Mouse (Mus musculus): ENCODE results near the gene Anapc7.

Gene Anapc7

DNA sequence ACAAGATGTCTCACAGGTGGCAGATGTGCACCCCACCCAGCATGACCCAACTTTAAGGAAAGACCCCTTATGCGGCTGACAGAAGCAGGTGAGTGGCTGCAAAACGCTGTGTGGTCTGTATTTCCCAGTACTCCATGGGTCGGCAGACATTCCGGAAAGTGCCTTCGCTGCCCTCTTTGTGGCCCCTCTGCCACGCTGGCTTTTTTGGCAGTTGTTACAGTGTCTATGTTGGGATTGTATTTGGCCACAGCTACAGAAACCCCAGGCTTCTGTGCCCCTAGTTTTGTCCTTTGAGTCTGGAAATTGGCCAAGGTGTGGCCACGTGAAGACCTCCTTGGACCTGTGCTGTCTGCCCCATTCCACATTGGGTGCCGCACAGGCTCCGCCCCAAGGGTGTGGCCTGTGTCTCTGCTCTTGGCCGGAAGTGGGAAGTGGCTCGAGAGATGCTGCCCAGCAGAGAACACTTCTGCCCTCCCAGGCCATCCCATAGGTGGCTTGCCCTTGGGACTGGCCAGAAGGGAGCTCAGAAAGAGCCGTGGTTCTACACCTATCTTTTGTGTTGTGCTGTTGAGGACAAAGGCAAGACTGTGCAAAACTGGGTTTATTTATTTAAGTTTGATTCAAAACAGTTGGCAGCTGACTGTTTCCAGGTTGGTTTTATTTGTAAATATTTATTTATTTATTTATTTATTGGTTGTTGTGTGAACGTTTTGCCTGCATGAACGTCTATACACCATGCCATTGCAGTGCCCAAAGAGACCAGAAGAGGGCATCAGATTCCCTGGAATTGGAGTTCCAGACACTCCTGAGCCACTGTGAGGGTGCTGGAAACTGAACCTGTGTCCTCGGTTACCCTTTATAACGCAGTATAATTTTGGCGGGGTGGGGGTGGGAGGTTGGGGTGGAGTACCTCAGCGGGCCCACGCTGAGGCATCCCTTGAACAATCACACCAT lies 11.5 kb upstream of the Anapc7 start:
- DNase-seq, result peak in 1 of 2 experiments; percentile 35

DNA sequence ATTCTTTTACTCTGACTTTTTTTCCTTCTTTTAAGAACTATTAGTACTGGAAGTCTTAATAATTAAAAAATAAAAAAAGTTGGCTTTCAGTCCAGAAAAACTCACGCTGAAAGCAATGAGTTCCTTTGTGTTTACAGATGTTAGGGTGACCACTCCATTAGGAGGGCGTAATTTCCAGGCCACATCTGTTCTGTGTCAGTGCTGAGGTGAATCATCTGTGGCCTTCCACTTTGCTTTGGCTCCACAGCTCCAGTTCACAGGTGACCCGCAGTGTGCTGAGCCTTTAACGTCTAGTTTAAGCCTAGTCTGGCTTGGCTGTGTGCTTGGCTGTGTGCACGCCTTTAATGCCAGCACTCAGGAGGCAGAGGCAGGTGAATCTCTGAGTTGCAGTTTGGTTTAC lies 9.6 kb upstream of the Anapc7 start:
- no peak for DNase-seq

DNA sequence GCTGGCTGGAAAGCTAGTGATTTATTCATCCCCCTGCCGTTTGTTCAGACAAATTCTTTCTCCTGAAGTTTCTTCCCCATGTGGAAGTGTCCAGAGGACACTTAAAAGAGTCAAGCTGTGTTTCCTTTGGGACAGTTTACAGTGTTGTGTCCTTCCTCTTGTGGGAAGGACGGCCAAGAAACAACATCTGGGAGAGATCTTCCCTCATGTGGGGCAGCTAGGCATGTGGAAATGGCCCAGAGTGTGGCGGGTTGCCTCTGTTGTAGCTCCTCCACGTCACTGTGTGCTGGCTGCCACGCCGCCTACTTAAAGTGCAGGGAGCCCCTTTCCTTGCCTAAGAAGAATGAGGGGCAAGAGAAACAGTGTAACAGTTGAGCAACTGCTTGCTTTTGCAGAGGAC lies 8.7 kb upstream of the Anapc7 start:
- DNase-seq, result no peak

DNA sequence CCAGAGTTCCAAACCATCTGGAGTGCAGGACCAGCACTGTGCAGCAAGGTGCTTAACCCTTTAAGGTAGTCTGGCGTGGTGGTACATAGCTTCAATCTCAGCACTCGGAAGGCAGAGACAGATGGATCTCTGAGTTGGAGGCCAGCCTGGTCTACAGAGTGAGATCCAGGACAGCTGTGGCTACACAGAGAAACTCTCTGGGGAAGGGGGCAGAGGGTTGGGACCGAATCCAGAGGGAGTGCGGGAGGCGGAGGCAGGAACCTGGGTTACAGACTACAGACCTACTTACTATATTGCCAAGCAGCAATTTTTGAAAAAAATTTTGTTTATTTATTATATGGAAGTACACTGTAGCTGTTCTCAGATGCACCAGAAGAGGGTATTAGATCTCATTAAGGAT lies 7.1 kb upstream of the Anapc7 start:
- DNase-seq, result no peak

DNA sequence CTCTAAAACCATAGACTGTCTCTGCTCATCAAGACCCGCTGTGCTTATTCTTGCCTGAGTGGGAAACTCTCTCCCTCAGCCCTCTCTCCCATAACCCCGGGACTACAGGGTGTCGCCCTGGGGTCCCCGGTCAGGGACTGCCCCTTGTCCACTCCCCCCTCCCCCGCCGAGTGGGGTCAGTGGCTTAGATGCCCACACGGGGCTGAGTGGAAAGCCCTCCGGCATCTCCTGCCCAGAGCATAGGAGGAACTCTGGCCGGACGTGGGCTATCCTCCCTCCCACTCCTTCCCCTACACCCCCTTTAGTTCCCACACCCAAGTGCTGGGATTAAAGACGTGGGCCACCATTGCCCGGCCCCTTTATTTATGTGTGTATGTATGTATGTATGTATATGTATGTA lies 6.0 kb upstream of the Anapc7 start:
- DNase-seq, result no peak

DNA sequence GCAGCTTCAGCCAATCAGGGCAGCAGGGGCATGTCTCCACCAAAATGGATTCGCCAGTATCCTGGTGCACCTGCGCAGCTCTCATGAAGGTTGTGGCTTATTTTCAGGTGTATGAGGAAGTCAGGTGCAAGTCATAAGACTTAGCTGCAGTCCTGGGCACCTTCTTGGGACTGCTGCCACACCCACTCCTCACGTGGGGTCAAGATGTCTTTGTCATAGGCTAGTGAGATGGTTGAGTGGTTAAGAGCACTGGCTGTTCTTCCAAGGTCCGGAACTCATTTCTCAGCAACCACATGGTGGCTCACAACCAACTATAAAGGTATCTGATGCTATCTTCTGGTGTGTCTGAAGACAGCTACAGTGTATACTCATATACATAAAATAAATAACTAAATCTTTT lies 817 bp upstream of the Anapc7 start:
- peak; percentile 86 to 87 for DNase-seq

DNA sequence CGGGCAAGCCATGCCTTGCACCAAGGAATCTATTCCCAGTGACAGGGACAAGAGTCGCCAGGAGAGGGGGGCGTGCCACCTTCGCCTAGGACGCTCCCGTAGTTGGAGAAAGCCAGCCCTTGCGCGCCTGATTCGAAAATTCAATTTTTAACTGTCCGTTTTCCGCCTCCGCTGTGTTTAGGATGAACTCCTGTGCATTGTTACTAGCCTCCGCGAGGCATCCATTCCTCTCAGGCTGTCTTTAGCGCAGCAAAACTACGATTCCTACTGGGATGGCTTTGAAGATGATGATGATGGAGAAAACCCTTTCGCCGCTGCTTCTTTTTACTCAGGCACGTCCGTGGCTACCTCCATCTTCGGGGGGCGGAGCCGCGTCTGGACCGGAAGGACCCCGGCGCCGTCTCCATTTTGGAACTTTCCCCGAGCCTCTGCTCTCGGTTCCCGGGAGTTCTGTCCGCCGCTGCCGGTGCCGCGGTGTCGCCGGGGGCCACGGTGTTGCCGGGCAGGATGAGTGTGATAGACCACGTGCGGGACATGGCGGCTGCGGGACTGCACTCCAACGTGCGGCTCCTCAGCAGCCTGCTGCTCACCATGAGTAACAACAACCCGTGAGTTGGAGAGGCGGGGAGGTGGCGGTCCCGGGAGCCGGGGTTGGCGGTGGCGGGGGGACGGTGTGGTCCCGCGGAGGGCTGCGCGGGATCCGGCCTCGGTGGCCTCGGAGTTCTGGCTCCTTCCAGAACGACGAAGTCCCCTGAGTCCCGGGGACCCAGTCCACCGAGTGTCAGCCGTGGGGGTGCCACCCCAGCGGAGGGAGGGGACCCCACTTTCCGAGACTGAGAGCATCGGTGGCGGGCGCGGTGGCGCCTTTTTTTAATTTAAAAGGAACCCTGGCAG lies 825 bp downstream of the Anapc7 start:
- DNase-seq, result peak; percentile 89 to 94

DNA sequence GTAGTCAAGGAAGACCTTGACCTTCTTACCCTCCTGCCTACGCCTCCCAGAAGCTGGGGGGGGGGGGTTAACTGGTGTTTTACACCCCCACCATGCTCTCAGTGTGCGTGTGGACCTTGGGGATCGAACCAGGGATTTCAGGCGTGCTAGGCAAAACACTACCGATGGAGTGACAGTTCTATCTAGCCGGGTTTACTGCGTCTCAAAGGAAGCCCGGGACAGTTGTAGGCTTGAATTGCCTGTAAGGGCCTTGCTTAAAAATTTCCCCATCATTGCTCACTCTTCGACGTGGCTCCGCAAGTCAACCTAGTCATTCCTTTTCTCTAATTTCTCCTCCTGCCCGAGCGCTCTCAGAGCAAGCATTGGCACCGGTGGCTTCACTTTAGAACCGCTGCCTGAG lies 1.6 kb downstream of the Anapc7 start:
- DNase-seq, result peak in 1 of 2 experiments; percentile 44

DNA sequence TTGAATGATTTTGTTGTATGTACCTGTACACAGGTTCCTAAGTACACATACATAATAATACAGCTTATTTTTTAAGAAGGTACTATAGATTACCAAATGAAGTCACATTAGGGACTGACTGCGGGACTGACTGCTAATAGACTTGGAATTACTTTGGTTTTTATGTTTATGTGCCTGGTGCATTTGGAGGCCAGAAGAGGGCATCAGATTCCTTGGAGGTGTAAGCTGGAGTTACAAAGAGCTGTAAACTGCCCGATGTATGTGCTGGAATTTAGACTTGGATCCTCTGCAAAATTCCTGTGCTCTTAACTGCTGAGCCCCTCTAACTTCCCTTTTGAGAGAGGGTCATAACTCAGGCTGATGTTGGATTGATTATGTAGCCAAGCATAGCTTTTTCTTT lies 4.1 kb downstream of the Anapc7 start:
- no peak for DNase-seq

DNA sequence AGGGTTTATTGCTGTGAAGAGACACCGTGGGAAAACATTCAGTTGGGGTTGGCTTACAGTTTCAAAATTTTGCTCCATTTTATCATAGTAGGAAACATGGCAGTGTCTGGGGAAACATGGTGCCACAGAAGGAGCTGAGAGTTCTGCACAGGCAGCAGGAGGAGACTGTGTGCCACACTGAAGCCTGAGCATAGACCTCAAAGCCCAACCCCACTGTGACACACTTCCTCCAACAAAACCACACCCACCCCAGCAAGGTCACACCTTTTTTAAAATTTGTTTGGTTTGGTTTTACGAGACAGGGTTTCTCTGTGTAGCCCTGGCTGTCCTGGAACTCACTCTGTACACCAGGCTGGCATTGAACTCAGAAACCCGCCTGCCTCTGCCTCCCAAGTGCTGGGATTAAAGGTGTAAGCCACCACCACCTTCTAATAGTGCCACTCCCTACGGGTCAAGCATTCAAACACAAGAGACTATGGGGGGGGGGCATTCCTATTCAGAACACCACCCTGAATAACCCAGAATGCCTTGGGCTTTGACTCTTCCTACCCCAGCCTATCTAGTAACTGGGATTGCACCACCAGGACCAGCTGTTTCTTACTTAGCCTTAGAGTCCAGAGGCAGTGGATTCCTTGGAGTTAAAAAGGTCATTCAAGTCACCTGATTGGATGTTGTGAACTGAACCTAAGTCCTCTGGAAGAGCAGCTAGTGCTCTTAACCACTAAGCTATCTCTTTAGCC lies 8.7 kb downstream of the Anapc7 start:
- DNase-seq, result no peak

DNA sequence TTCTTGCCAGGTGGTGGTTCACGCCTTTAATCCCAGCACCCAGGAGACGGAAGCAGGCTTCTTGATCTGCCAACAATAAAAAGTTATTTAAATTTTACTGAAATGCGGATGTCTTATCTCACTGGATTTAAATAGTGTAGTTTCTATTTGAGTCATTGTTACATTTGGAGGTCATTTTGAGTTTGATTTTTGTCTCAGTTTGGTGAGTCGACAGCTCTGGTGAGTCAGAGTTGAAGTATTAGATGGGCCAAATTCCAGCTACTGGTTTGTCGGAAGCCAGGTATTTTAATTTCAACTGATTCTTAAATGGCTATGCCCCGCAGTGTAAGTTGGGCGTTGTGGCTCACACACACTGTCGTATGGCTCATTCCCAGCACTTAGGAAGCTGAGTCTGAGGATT lies 9.7 kb downstream of the Anapc7 start:
- DNase-seq, result no peak

DNA sequence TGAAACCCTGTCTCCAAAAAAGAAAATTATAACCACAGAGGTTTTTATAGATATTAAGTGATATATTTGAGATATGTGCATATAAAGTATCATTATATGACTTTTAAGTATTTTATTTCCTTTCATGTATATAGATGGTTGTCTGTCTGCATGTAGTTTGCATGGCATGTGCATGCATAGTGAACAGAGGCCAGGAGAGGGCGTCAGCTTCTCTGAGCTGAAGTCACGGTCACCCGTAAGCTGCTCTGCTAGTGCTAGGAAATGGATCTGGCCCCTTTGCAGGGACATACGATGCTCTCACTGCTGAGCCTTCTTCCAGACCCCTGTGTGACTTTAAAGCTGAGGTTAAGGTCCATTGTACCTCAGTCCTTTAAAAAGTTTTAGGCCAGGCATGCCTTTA lies 13.0 kb downstream of the Anapc7 start:
- DNase-seq, result peak in 1 of 2 experiments; percentile 42

DNA sequence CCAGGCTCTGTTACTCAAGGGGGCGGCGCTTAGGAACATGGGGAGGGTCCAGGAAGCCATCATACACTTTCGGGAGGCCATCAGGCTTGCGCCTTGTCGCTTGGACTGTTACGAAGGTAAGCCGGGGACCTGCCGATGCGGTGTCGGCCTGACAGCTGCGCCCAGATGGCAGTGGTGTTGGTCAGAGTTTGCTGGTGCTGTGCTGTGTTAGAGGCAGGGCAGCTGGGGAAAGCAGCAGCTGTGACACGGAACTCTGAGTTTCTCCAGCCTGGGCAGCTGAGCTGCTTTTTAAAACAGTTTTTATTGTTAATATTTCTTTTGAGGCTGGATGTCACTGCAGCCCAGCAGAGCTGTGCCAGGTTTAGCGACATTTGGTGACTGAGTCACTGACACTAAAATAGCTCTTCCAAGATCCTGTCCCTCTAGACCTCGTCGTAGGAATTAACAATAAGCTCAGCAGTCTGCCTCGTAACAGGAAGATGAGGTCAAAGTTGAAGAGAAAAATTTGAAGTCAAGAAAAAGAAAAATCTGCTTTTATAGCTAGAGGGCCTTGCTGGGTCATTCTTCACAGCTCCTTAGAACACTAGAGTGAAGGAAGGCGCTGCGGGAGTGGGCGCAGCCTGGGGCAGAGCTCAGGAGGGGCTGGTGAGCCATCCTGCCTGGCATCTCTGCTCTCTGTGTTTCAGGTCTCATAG lies 18.1 kb downstream of the Anapc7 start:
- DNase-seq, result peak; percentile 38 to 56

DNA sequence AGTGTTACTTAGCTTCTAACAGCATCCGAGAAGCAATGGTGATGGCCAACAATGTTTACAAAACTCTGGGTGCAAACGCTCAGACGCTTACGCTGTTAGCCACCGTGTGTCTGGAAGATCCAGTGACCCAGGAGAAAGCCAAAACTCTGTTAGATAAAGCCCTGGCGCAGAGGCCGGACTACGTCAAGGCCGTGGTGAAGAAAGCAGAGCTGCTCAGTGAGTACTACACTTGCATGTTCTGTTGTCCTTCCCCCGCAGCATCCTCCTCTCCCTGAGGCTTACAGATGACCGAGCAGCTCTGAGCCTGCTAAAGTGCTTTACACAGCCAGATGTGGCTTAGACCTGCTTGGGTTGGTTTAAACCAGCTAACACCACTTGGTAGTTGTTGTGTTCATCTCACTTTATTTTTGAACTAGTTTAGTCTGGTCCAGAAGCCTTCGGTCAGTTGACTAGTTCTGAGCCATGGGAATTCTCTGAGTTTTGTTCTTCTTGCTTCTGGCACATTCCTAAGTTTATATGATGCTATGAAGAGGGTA lies 18.7 kb downstream of the Anapc7 start:
- DNase-seq, result peak in 1 of 2 experiments; percentile 35

DNA sequence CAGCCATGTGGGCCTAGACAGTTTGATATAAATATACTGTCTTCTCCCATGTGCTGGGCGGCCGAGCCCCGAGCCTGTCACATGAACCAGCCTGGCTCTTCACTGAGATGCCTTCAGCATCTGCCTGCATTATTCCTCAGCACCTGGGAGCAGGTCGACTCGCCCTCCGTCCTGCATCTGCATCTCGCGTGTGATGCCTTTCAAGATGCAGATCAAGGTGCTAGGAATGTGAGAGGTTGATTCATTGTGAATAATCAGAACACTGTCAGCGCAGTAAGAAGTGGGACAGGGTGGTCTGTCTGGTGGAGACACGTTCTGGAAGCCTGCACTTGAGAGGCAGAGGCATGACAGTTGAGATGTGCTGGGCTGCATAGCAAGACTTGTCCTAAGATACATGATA lies 23.0 kb downstream of the Anapc7 start:
- DNase-seq, result no peak

DNA sequence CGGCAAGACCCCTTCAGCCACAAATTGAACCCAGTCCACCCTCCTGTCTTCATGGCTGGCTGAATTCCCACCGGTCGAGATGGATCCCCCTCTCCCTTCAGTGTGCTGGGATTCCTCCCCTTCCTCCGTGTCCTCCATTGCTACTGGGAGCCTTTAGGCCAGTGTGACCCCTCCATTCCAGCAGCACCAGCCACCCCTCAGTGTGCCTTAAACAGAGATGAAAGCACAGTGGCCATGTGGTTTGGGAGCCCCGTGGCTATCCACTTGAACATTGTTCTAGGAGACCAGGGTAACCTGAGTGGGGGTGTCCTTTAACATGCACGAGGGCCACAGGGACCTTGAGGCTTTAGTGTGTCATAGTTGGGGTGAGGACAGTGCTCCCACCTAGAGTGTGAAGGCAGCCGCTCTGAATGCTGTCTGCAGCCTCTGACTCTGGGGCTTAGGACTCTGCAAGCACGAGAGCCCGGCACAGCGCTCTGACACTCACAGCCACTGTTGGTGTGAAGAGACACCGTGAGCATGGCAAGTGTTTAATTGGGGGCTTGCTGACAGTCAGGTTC lies 23.6 kb downstream of the Anapc7 start:
- no peak for DNase-seq

DNA sequence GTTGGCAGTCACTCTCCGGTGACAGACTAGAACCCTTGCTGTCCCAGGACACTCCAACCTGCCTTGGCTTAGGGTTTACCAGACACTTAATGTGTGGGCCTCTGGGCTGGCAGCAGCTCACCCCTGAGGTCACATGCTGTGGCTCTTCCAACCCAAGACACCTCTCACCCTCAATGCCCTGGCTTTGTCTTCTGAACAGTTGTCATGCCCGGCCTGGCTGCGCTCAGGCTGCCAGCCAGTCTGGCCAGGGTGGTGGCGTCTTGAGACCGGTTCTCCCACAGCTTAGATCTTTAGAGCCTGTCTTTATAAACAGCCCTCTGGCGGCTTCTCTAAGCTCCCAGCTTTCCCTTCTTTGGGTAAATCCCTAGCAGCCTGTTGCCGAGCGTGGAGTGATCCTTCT lies 26.4 kb downstream of the Anapc7 start:
- no peak for DNase-seq

DNA sequence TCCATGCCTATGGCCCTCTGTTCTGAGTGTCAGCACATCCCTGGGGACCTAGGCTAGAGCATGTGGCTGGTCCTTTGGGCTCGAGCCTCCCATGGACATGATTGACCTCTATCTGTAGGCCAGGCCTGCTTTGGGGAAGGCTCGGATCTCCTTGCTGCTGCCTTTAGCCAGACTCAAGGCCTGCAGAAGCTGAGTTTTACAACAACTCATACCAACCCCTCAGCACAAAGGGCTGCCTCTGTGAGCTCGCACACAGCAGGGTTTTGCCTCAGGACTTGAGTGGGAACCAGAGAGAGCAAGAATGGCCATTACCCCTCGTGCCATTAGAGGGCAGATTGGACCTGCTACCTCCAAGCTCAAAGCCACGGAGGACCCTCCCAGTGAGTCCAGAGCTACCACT lies 27.4 kb downstream of the Anapc7 start:
- no peak for DNase-seq

DNA sequence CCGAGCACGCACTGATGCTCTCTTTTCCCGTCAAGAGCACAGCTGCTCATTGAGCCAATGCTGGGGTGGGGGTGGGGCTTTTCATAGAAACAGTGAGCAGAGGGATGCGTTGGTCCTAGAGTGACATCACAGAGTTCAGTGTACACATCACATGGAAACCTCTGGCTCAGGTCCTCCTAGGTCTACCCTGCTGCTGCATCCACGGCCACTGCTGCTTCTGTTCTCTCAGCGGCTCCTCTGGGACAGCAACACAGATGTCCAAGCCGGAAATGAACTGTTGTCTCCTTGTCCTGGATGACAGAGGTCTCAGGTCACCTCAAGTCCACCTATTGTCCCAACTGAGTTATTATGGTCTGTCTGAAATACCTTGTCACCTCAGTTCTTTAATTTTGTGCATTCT lies 28.5 kb downstream of the Anapc7 start:
- no peak for DNase-seq

DNA sequence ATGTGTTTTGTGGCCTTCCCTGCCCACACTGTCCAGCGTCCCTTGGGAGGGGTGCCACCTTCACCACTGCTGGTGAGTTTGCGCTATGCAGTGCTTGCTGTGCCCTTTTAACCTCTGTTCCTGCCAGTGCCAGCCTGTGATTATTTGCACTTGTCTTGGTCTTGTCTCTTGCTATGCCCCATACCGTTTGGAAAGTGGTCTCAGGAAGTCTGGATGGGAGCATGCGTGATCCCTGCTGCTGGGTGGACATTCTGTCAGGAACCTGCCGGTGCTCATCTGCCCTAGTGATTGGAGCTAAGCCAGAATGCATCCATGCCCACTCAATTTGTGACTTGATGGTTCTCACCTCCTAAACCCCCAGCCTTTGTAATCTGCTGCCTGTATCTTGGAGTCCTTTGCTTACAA lies 29.4 kb downstream of the Anapc7 start:
- peak in 1 of 2 experiments; percentile 38 for DNase-seq

DNA sequence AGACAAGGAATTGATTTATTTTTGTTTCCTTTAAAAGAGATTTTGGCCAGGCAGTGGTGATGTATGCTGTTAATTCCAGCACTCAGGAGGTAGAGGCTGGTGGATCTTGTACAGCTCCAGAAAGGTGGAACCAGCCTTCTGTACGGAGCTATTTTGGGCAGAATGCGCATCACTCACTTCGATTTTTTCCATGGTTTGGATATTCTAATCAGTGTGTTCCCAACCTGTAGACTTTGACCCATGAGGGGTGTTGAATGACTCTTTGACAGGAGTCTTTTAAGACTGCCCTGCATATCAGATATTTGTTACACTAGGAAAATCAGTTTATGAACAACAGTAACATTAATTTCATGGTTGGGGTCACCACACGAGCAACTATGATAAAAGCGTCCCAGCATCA lies 29.8 kb downstream of the Anapc7 start:
- DNase-seq, result no peak

DNA sequence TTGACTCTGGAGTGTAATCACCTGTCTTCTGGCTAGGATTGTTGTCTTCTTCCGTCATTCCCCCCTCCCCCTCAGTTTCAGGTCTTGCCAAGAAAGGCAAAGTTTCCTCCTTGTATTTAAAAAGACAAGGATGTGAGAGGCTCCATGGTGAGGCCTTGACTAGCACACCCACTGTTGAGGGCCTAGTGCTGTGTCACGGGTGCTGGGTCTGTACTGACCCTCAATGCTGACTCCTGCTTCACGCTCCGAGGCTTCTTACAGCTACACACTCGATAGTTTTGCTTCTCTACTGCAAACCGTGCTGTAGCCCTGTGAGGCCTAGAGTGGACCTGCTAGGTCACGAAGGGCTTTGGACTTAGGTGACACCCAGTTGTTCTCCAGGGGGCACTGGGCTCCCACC lies 30.7 kb downstream of the Anapc7 start:
- DNase-seq, result no peak

Measured in kidney, postnatal 36 days (tissue).